Comparison of ENCODE assay signal across 8 mouse cellular contexts in the genomic region with DNA sequence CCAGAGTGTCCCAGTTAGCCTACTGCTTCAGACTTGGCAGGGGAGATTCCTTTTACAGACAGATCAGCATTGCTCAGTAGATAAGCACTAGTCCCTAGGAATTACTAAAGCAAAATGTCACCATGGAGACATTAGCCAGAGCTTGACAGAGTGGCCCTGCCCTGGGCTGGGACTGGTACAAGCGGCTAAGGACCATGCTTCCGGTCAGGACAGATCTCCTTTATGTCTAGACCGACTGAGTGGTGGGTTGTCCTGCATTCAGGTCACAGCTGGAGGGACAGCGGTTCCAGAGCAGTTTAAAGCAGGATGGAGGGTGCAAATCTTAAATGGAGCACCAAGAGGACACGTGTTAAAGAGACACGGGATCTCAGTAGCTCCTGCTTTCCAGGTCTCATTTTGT. TPM values are rescaled to one million over a fixed set of nuclear protein-coding genes. Genes with fewer than 3 reads are reported as not detected.
DNase-seq lines count a peak whose midpoint lies in the region; ATAC-seq and TF ChIP-seq lines count a peak whose summit lies in the region.

No protein-coding gene starts in this region.

- H3K36me3 ChIP-seq in C2C12 (ENCODE audit: control insufficient read depth, insufficient read depth) = peaks cover 15% of the 10 kb centered on the region
- H3K36me3 ChIP-seq in forebrain, embryonic 10.5 days (replicated peaks) = peaks cover 41% of the 10 kb centered on the region
- peaks cover 30% of the 10 kb centered on the region for H3K36me3 ChIP-seq in liver, embryonic 12.5 days

- H3K9ac ChIP-seq in liver, embryonic 12.5 days = peak overlapping the region; percentile 82

- peak overlapping the region; percentile 85 for H3K27ac ChIP-seq in gastrocnemius, adult 2 months
- peak overlapping the region; percentile 90 for H3K27ac ChIP-seq in forebrain, embryonic 10.5 days
- peak overlapping the region; percentile 66 for H3K27ac ChIP-seq in liver, embryonic 12.5 days

- peak overlapping the region; percentile 90 for H3K4me3 ChIP-seq in gastrocnemius, adult 2 months
- H3K4me3 ChIP-seq in C2C12 (ENCODE audit: insufficient read depth, poor library complexity, severe bottlenecking) = no peak overlapping the region
- H3K4me3 ChIP-seq in forebrain, embryonic 10.5 days = peak overlapping the region; percentile 79
- peak overlapping the region; percentile 70 for H3K4me3 ChIP-seq in liver, embryonic 12.5 days

- peak overlapping the region; percentile 98 for H3K4me2 ChIP-seq in liver, embryonic 12.5 days

- peaks cover 19% of the 10 kb centered on the region for H3K79me2 ChIP-seq in C2C12 (ENCODE audit: control insufficient read depth, insufficient read depth)

- H3K27me3 ChIP-seq in C2C12 (ENCODE audit: control insufficient read depth, insufficient read depth, insufficient read length) = no peaks in the 10 kb centered on the region
- H3K27me3 ChIP-seq in forebrain, embryonic 10.5 days (ENCODE audit: poor library complexity, severe bottlenecking) = peaks cover 18% of the 10 kb centered on the region; the same call in 1 of the 2 replicates
- no peaks in the 10 kb centered on the region; the same call in 1 of the 2 replicates for H3K27me3 ChIP-seq in liver, embryonic 12.5 days (replicated peaks)

- no peak for TF ChIP-seq CTCF in gastrocnemius, adult 2 months (IDR thresholded peaks at IDR 0.05)
- TF ChIP-seq CTCF in C2C12 (IDR thresholded peaks at IDR 0.05; ENCODE audit: control insufficient read depth, insufficient read depth, insufficient read length) = no peak

- peak; percentile 56 for ATAC-seq in liver, embryonic 12.5 days

- peaks cover 44% of the 10 kb centered on the region for H3K4me1 ChIP-seq in forebrain, embryonic 10.5 days
- H3K4me1 ChIP-seq in liver, embryonic 12.5 days = peaks cover 39% of the 10 kb centered on the region

- intact Hi-C loops in gastrocnemius, adult 2 months (cut with DNase I) = no loop called here

- H3K9me3 ChIP-seq in forebrain, embryonic 10.5 days = no peaks in the 10 kb centered on the region
- no peaks in the 10 kb centered on the region for H3K9me3 ChIP-seq in liver, embryonic 12.5 days (replicated peaks)

- no peak for DNase-seq in gastrocnemius, adult 2 months
- DNase-seq in gastrocnemius, postnatal 25 days = no peak
- no peak for DNase-seq in forebrain, embryonic 10.5 days (ENCODE audit: extremely low spot score, low spot score)
- no peak for DNase-seq in urinary bladder, postnatal 10 days (ENCODE audit: low spot score)
- no peak for DNase-seq in right cerebral cortex, postnatal 14 days
- no peak for DNase-seq in urinary bladder, postnatal 25 days (ENCODE audit: low spot score)

- peaks cover 10% of the 10 kb centered on the region for H3K79me3 ChIP-seq in C2C12 (ENCODE audit: low read depth)

- peak overlapping the region; percentile 51 for H3ac ChIP-seq in C2C12 (ENCODE audit: control insufficient read depth, insufficient read length, low read depth)

- WGBS in forebrain, embryonic 10.5 days = 0% methylated on average over 6 of the region's 6 CpGs
- under 1% methylated on average over 6 of the region's 6 CpGs for WGBS in liver, embryonic 12.5 days (ENCODE audit: insufficient replicate concordance)

TF ChIP-seq in C2C12, 6 proteins besides CTCF, POLR2A, EP300 and RAD21:
- TF ChIP-seq USF1 (IDR thresholded peaks at IDR 0.05; ENCODE audit: low read depth) (no peak), CEBPB (IDR thresholded peaks at IDR 0.05; ENCODE audit: low read depth) (no peak), MYOD1 (IDR thresholded peaks at IDR 0.05; ENCODE audit: control insufficient read depth, insufficient read length, low read depth) (no peak), MYOG (IDR thresholded peaks at IDR 0.05; ENCODE audit: control insufficient read depth, extremely low read depth, insufficient read length) (no peak), FOSL1 (IDR thresholded peaks at IDR 0.05; ENCODE audit: insufficient read depth, low read length, poor library complexity, severe bottlenecking) (no peak), MAX (IDR thresholded peaks at IDR 0.05) (no peak)
TF ChIP-seq in C2C12: peak in this region for 0.

RNA-seq across cellular contexts. Expression of a gene that starts 0.3 kb away (rescaled TPM):
- total RNA-seq in gastrocnemius, adult 2 months (2021) = 1 to 10 TPM; 1.6 to 2.3 TPM
- total RNA-seq in gastrocnemius, postnatal 25 days (2021) = 1 to 10 TPM; 2.8 TPM
- polyA plus RNA-seq in C2C12 (2012; fragmentation: generic; extraction: Trizol) = 21.3 TPM
- 13.8 and 14.5 TPM in 2 replicates for polyA plus RNA-seq in forebrain, embryonic 10.5 days (2016; fragmentation: Nextera tagmentation; extraction: Ambion mirVana)
- 8.8 and 9.5 TPM in 2 replicates for polyA plus RNA-seq in liver, embryonic 12.5 days (2016; fragmentation: Nextera tagmentation; extraction: Ambion mirVana)

RNA-seq across cellular contexts. Expression of a gene that starts 25.8 kb away (rescaled TPM):
- total RNA-seq in gastrocnemius, adult 2 months (2021) = 1 to 10 TPM; 5.2 to 6.4 TPM
- total RNA-seq in gastrocnemius, postnatal 25 days (2021) = 1 to 10 TPM; 4.2 TPM
- 8.6 TPM for polyA plus RNA-seq in C2C12 (2012; fragmentation: generic; extraction: Trizol)
- 3.6 and 4.1 TPM in 2 replicates for polyA plus RNA-seq in forebrain, embryonic 10.5 days (2016; fragmentation: Nextera tagmentation; extraction: Ambion mirVana)
- polyA plus RNA-seq in liver, embryonic 12.5 days (2016; fragmentation: Nextera tagmentation; extraction: Ambion mirVana) = 5.1 and 5.6 TPM in 2 replicates
